23 mouse cellular contexts compared by ENCODE assay signal in genomic region chr4:105027278-105027677, GRCm38 (mm10).
DNase-seq lines count a peak whose midpoint lies in the region; ATAC-seq and TF ChIP-seq lines count a peak whose summit lies in the region.
"Had no signal": no experiment of that assay in that cellular context is flagged by ENCODE, and none has a peak within 500 bp of the region (broad histone marks: within the 10 kb centered on the region; RNA-seq: fewer than 3 reads in every experiment).

No protein-coding gene starts in this region.

- WGBS in heart, embryonic 10.5 days: 77% methylated on average over 6 of the region's 6 CpGs
- 72% methylated on average over 6 of the region's 6 CpGs for WGBS in stomach, postnatal 0 days

- no peak overlapping the region for H3K4me3 ChIP-seq in heart, embryonic 10.5 days
- H3K4me3 ChIP-seq in stomach, postnatal 0 days (ENCODE audit: low read depth, low read length): no peak overlapping the region

- no peak for DNase-seq in frontal cortex, postnatal 10 days (ENCODE audit: low spot score in 2 of 2)
- DNase-seq in heart, adult 11 months: peak; percentile 14
- no peak for DNase-seq in heart, embryonic 10.5 days (ENCODE audit: low spot score)
- DNase-seq in right cerebral cortex, adult 18-20 months: peak; percentile 31
- no peak for DNase-seq in right cerebral cortex, adult 2 months (ENCODE audit: low spot score in 2 of 2)
- peak; percentile 54 for DNase-seq in brain, adult 2 months (ENCODE audit: low read depth, low spot score)
- no peak for DNase-seq in stomach, postnatal 0 days (ENCODE audit: low spot score)
- DNase-seq: adrenal gland, adult 2 months; adrenal gland, adult 8-10 months; adrenal gland, postnatal 10 days; adrenal gland, postnatal 14 days; adrenal gland, postnatal 25 days; adrenal gland, postnatal 36 days; B cell, adult 2 months; cerebellum, adult 11 months; cerebellum, adult 11-12 months; cerebellum, adult 18-20 months had no signal

- H3K9me3 ChIP-seq in heart, embryonic 10.5 days: no peaks in the 10 kb centered on the region
- no peaks in the 10 kb centered on the region for H3K9me3 ChIP-seq in stomach, postnatal 0 days (ENCODE audit: control insufficient read depth, low read length)

- TF ChIP-seq EP300 in stomach, postnatal 0 days (optimal IDR thresholded peaks at IDR 0.05): no peak

- H3K4me1 ChIP-seq in heart, embryonic 10.5 days: no peaks in the 10 kb centered on the region
- no peaks in the 10 kb centered on the region for H3K4me1 ChIP-seq in stomach, postnatal 0 days (replicated peaks; ENCODE audit: control insufficient read depth, insufficient read depth)

- no peaks in the 10 kb centered on the region for H3K36me3 ChIP-seq in heart, embryonic 10.5 days
- no peaks in the 10 kb centered on the region for H3K36me3 ChIP-seq in stomach, postnatal 0 days (ENCODE audit: control insufficient read depth, insufficient read depth, low read length)
- H3K36me3 ChIP-seq: G1E had no signal

- no peak for TF ChIP-seq CTCF in stomach, postnatal 0 days (IDR thresholded peaks at IDR 0.05; ENCODE audit: low read depth)

- H3K4me2 ChIP-seq in stomach, postnatal 0 days (replicated peaks; ENCODE audit: low read depth): no peak overlapping the region

- no peak overlapping the region for H3K9ac ChIP-seq in stomach, postnatal 0 days (ENCODE audit: low read length)

- H3K27ac ChIP-seq in heart, embryonic 10.5 days: no peak overlapping the region
- no peak overlapping the region for H3K27ac ChIP-seq in stomach, postnatal 0 days (replicated peaks)

- H3K27me3 ChIP-seq in heart, embryonic 10.5 days (ENCODE audit: insufficient read depth, poor library complexity, severe bottlenecking): no peaks in the 10 kb centered on the region
- no peaks in the 10 kb centered on the region for H3K27me3 ChIP-seq in stomach, postnatal 0 days (ENCODE audit: control insufficient read depth, insufficient read depth, low read length)
- H3K27me3 ChIP-seq: CH12.LX, Patski had no signal

- peak; percentile 87 for ATAC-seq in frontal cortex, adult (ENCODE audit: low TSS enrichment)
- ATAC-seq in stomach, postnatal 0 days (ENCODE audit: low FRiP score, low TSS enrichment): no peak
- ATAC-seq: activated CD4-positive, CD25-positive, alpha-beta regulatory T cell, adult 4 months; CD4-positive, CD25-positive, alpha-beta regulatory T cell, adult 4 months; Patski had no signal

Comparison
In these comparisons a context has a peak if more than half of its experiments do, and no peak if none do; other contexts are left out.
1. DNase-seq: peak in heart, adult 11 months (single experiment), right cerebral cortex, adult 18-20 months (single experiment) and brain, adult 2 months (single experiment); none in frontal cortex, postnatal 10 days (0 of 2), heart, embryonic 10.5 days (single experiment), right cerebral cortex, adult 2 months (0 of 2) and stomach, postnatal 0 days (single experiment).